Mouse (Mus musculus): ENCODE results near the gene Igf2bp3. TPM values are rescaled to one million over a fixed set of nuclear protein-coding genes. Genes with fewer than 3 reads are reported as not detected.

Igf2bp3 gene
- polyA plus RNA-seq (2017; shearing (Covaris generic)): 4.4 TPM

DNA sequence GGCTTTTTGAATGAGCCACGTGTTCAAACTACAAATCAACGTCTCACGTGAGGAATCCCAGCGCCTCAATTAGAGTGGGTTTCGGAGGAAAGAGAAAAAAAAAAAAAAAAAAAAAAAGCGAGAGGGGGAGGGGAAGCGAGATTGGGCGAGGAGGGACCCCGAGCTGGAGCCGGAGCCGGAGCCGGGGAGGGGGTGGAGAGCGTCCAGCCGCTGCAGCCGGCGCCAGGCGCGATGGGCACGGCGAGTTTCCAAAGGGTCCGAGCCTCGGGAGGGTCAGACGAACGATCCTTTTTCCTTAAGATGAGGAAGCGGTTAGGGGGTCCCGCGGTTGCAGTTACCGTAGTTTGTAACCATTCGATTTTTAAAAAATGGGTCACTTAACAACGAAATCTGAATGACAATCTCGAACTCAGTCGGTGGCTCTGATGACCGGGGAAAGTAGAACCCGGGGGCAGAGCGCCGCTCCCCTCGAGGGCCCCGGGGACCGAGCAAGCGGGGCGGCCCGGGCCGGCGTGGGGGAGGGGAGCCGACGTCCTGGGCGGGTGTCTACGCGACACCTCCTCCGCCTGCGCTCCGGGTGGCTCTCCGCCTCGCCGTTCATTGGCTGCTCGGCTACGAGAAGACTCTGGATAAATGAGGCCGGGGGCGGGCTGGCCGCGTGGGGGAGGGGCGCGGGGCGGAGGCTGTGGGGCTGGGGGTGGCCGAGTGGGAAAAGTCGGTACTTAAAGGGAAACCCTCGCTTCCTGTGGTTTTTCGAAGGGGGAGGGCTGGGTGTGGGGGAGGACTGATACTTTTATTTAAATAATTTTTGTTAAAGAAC lies at the start of gene Igf2bp3:
TSS of gene Igf2bp3 (minus strand) at position 30 of the 820 bp plus-strand sequence.

DNA sequence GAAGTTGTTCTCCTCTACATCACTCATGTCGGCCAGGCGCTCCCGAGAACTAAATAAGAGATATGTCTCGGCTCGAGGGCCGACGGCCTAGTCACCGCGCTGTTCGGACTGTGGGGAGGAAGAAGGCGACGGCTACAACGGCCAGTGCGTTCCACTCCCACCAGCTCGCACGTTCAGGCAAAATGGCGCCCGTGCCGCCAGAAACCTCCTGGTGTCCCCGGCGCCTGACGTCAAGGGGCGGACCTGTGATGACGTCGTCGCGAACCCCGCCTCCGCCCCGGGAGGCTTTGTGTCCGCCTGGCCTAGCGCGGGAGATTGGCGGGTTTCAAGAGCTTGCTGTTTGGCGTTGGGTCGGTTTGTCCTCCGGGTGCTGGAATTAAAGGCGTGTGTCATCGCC lies 49.1 kb upstream of the Igf2bp3 start, which contains the start of gene Tra2a:
TSS of gene Tra2a (minus strand) at position 187 of the 397 bp plus-strand sequence.

DNA sequence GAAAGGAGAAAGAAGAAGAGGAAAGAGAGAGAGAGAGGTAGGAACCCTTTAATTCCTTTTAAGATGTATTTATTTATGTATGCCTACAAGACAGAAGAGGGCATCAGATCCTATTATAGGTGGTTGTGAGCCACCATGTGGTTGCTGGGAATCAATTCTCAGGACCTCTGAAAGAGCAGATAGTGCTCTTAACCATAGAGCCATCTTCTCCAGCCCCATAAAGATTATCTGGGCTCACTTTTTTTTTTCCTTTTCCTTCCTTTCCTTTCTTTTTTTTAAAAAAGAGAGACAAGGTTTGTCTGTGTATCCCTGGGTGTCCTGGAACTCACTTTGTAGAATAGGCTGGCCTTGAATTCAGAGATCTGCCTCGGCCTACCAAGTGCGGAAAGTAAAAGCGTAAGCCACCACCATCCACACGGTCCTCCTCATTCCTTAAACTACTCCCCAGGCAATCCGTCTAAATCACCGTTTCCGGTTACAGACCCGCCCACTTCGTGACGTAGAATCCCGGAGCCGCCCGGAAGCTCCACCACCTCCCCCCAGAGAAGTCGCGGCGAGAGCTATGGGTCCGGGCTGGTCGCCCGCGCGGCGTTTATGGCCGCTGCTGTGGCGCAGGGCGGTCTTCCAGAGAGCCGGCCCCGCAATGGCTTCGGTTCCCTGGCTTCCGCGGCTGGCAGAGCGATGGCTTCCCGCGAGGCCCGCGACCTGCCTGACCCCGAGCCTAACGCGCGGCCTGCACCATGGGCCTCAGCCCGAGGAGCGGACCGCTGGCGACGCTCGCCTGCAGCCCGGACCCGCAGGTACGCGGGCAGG lies 141.2 kb downstream of the Igf2bp3 start, which contains the start of gene Malsu1:
TSS of gene Malsu1 (plus strand) at position 492 of the 813 bp plus-strand sequence.

DNA sequence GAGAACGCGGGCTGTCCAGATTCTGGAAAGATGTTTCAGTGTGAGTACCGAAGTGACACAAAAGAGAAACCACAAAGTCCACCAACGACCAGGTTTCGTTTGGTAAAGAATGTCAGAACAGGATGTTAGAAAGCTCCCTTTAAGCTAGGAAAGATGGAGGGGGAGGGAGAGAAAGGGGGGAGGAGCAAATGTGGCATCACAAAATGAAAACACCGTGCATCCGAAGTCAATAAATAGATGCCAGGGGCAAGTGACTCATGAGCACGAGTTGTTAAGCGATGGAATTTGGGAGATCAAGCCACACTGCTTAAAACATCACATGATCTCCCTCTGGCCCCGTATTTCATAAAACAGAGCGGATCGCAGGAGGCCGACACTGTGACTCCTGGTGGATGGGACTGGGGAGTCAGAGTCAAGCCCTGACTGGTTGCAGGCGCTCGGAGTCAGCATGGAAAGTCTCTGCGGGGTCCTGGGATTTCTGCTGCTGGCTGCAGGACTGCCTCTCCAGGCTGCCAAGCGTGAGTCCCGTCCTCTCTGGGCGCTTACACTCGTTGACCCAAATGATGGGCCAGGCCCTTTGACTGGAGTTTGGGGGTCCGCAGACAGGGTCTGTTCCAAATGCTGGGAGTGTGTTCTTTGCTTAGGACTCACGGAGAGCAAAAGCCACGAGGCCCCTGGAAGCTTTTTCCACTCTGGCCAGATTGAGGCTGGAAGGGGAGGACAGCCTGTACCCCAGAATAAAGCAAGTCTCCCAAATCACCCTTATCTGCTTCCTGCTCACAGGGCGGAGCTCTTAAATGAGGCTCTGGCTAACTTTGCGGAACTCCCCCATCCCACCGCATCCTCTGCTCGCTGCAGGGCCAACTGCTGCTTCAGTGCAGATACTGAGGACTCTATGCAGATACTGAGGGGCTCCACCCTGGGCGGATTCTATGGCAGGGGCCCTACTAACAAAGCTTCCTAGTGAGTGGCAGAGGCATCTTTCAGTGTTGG lies 178.2 kb downstream of the Igf2bp3 start, which contains the start of gene Gpnmb:
TSS of gene Gpnmb (plus strand) at position 272 of the 993 bp plus-strand sequence.

Other genes starting within 250 kb of the Igf2bp3 start
- gene Doxl2, start 240.0 kb downstream of the Igf2bp3 start, polyA plus RNA-seq (2017; shearing (Covaris generic)): not detected
- gene Svs1, start 228.1 kb downstream of the Igf2bp3 start, polyA plus RNA-seq (2017; shearing (Covaris generic)): not detected
- 1.2 TPM for gene Gpnmb, start 178.4 kb downstream of the Igf2bp3 start, polyA plus RNA-seq (2017; shearing (Covaris generic))
- 65.2 TPM for gene Malsu1, start 141.2 kb downstream of the Igf2bp3 start, polyA plus RNA-seq (2017; shearing (Covaris generic))
- 52.0 TPM for gene Tra2a, start 49.1 kb upstream of the Igf2bp3 start, polyA plus RNA-seq (2017; shearing (Covaris generic))
- 18.0 TPM for gene Ccdc126, start 104.3 kb upstream of the Igf2bp3 start, polyA plus RNA-seq (2017; shearing (Covaris generic))
- gene Fam221a, start 152.8 kb upstream of the Igf2bp3 start, polyA plus RNA-seq (2017; shearing (Covaris generic)): 4.4 TPM
- gene Stk31, start 180.6 kb upstream of the Igf2bp3 start, polyA plus RNA-seq (2017; shearing (Covaris generic)): 0.19 TPM

Data from CD4-positive, CD25-positive, alpha-beta regulatory T cell (primary cell).